Mouse (Mus musculus): Measurements from ENCODE around the gene Insr.
"Not testable (repeated sequence)": the region's sequence is repeated elsewhere in the genome, so short reads cannot be mapped to it uniquely, and the experiment has no call there.

Insr gene

GRCm38 (mm10) chr8:3187456-3187855 is 92.0 kb downstream of the Insr start:
- no peak for DNase-seq (ENCODE audit: low spot score)

- DNase-seq (ENCODE audit: low spot score) = peak; percentile 31
These were observed 99.5 kb downstream of the Insr start for GRCm38 (mm10) chr8:3179930-3180329.

GRCm38 (mm10) chr8:3177440-3177839 is 102.0 kb downstream of the Insr start:
- DNase-seq (ENCODE audit: low spot score) = no peak

DNA sequence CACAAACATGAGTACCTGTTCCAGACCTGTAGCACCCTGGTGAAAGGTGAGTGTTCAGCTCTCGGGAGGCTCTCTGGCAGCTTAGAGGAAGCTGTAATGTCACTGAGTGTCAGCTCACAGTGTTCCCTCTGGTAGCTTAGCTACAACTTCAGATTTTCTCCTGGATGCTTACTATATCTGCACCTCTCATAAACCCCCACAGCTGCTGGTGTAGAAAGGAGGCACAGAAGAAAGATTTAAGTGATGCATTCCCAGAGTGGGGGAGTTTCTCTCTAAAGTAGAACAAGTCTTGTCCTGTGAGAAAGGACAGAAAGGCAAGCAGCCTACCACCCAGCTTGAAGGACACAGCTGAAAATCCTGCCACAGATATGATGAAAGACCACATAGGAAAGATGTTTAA is 107.2 kb downstream of the Insr start:
- no peak for DNase-seq (ENCODE audit: low spot score)

DNA sequence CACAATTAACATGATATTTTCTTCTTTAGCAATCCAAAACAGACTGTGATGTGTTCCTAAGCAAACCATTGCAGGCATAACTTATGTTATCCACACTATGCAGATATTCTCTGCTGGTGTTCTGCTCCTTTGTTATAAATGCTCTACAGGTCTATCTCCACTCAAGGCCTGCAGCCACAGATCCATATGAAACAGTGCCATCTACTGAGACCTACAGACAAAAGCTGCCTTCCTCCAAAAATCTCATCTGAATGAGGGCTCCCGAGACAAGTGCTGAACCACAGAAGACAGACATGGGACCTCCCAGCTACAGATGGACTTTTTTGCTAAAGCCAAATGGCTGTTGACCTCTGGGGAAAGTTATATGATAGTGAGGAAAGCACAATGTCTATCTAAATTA is 132.9 kb downstream of the Insr start:
- no peak for DNase-seq (ENCODE audit: low spot score)

GRCm38 (mm10) chr8:3100416-3100815 is 179.0 kb downstream of the Insr start:
- not testable (repeated sequence) for DNase-seq (ENCODE audit: low spot score)
